Mouse (Mus musculus) stomach, embryonic 16.5 days (tissue): Measurements from ENCODE around the gene Cd209e. TPM values are rescaled to one million over a fixed set of nuclear protein-coding genes. Genes with fewer than 3 reads are reported as not detected.
"Not testable (repeated sequence)": the region's sequence is repeated elsewhere in the genome, so short reads cannot be mapped to it uniquely, and the experiment has no call there.

ENCODE experiments used
- ATAC-seq: fragments of 200-750 bp; cut with Nextera tagmentation; 2 replicates; pipeline ENCODE4 v1.8.0; 2017; ENCODE audit warnings: moderate number of reproducible peaks, moderate TSS enrichment; ENCODE audit not compliant: insufficient read depth, low FRiP score
- H3K27ac ChIP-seq: fragments of 300-500 bp; sonication (generic); 2 replicates; pipeline ENCODE4 v1.5.1; 2014; ENCODE audit warnings: low read length
- H3K27me3 ChIP-seq: fragments of 300-500 bp; sonication (generic); 2 replicates; pipeline ENCODE4 v1.6.1; 2014; ENCODE audit warnings: low read length, control low read depth, mixed read lengths; ENCODE audit not compliant: control insufficient read depth, insufficient read depth
- H3K36me3 ChIP-seq: fragments of 300-500 bp; sonication (generic); 2 replicates; pipeline ENCODE4 v1.6.1; 2014; ENCODE audit warnings: low read length; ENCODE audit not compliant: control insufficient read depth, insufficient read depth
- H3K4me1 ChIP-seq: fragments of 300-500 bp; sonication (generic); 2 replicates; pipeline ENCODE4 v1.6.1; 2014; ENCODE audit warnings: low read length, control low read depth, mixed read lengths; ENCODE audit not compliant: control insufficient read depth, insufficient read depth
- H3K4me2 ChIP-seq: fragments of 300-500 bp; sonication (generic); 2 replicates; pipeline ENCODE4 v1.6.1; 2014; ENCODE audit warnings: low read depth, low read length, mixed read lengths
- H3K4me3 ChIP-seq: fragments of 300-500 bp; sonication (generic); replicated peaks from 2 replicates; pipeline ENCODE4 v1.5.1; 2014; ENCODE audit warnings: mild to moderate bottlenecking, low read length
- H3K9ac ChIP-seq: fragments of 300-500 bp; sonication (generic); 2 replicates; pipeline ENCODE4 v1.6.1; 2014; ENCODE audit warnings: low read length
- H3K9me3 ChIP-seq: fragments of 300-500 bp; sonication (generic); replicated peaks from 2 replicates; pipeline ENCODE4 v1.6.1; 2016; ENCODE audit warnings: low read length, control low read depth; ENCODE audit not compliant: control insufficient read depth
- WGBS: fragments of 180-500 bp; shearing (Covaris S2); extraction: QIAGEN DNeasy Blood & Tissue Kit; methylation state at CpG from one replicate; pipeline ENCODE4 v1.1.7; 2014; 5-methylcytosine and 5-hydroxymethylcytosine counted together
- polyA plus RNA-seq: library from polyadenylated mRNA; unstranded; fragments of >200 nt; fragmentation: Nextera tagmentation; extraction: Ambion mirVana; gene quantifications from 2 replicates; pipeline ENCODE4 v1.2.1, GENCODE M21; 2015

Gene Cd209e
- polyA plus RNA-seq: not detected in 2 replicates

DNA sequence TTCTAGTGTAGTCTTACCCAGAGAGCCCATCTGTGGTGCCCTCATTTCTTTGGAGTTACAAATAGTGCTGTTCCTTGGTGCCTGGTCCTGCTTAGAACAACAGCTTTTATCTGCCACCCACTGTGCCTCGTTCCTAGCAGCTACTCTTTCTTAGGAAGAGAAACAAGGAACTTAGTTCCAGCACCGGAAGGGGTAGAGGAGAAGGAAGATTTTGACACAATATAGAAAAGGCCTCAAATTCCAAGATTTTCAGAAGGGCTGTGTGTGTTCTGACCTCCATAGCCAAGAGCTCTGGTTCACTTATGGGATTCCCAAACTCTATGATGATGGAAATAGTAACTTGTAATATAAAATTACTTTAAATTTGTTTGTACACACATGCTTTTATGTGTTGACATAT, at the start of gene Cd209e:
Gene Cd209e (minus strand): TSS at position 101 of the 400 bp plus-strand sequence.
- WGBS: 71% methylated on average over 2 of the region's 2 CpGs
- H3K9me3 ChIP-seq: no peaks in the 10 kb centered on the region
- no peaks in the 10 kb centered on the region for H3K27me3 ChIP-seq
- no peaks in the 10 kb centered on the region for H3K36me3 ChIP-seq
- H3K27ac ChIP-seq: no peak within 1 kb of the TSS
- no peak within 1 kb of the TSS for H3K4me2 ChIP-seq
- no peak within 1 kb of the TSS for H3K9ac ChIP-seq
- no peak for ATAC-seq
- H3K4me1 ChIP-seq: no peaks in the 10 kb centered on the region
- H3K4me3 ChIP-seq: no peak within 1 kb of the TSS

GRCm38 (mm10) chr8:3878455-3878854, 24.3 kb upstream of the Cd209e start, which contains the start of gene Cd209d:
Gene Cd209d (minus strand): TSS chr8:3878555.
- 66% methylated on average over 4 of the region's 4 CpGs for WGBS

DNA sequence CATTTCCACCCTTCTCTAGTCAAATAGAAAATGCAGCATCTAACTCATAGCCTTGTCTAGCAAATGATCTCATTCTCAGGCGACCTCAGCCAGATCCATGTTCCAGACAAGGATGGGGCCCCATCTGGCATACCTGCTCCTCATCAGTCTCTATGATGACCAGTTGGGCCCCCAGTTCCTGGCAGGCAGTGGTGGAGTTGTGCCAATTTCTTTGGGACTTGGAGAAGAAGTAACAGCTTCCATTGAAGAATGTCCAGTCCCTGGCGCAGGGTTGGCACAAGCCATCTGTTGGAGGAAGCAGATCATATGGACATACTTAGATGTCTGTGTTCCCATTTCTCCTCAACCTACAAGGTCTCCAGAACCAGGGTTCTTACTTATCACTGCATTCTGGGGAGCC, 22.0 kb upstream of the Cd209e start:
- no peak overlapping the region for H3K9ac ChIP-seq
- ATAC-seq: no peak
- no peak overlapping the region for H3K4me3 ChIP-seq
- H3K4me2 ChIP-seq: no peak overlapping the region
- WGBS: 84% methylated on average over 2 of the region's 2 CpGs
- H3K4me1 ChIP-seq: no peaks in the 10 kb centered on the region
- no peaks in the 10 kb centered on the region for H3K36me3 ChIP-seq
- H3K27ac ChIP-seq: no peak overlapping the region
- H3K9me3 ChIP-seq: no peaks in the 10 kb centered on the region
- H3K27me3 ChIP-seq: no peaks in the 10 kb centered on the region

More at GRCm38 (mm10) chr8:3878455-3878854, 24.3 kb upstream of the Cd209e start, which contains the start of gene Cd209d:
- no peaks in the 10 kb centered on the region for H3K36me3 ChIP-seq
- ATAC-seq: no peak
- no peaks in the 10 kb centered on the region for H3K9me3 ChIP-seq
- no peak within 1 kb of the TSS for H3K9ac ChIP-seq
- no peaks in the 10 kb centered on the region for H3K27me3 ChIP-seq
- H3K4me3 ChIP-seq: no peak within 1 kb of the TSS
- H3K4me2 ChIP-seq: no peak within 1 kb of the TSS
- no peak within 1 kb of the TSS for H3K27ac ChIP-seq
- no peaks in the 10 kb centered on the region for H3K4me1 ChIP-seq

DNA sequence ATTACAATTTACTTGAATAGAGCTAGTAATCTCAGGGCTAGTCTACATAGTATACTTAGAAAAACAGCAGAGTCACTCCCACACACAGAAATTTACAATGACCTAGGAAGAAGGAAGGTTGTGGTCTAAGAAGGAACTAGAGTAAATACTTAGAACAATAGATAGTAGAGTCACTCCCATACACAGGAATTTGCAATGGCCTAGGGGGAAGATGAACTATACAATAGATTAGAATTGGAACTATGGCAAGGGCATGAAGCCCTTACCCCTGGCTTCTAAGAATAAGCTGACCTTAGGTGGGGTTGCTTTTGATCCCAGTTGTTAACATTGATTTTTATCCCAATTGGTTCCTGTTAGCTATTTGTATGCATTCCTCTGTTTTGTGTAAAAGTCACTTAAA, 8.6 kb upstream of the Cd209e start:
- H3K9me3 ChIP-seq, ATAC-seq, H3K4me2 ChIP-seq, H3K9ac ChIP-seq, H3K27me3 ChIP-seq, H3K27ac ChIP-seq, H3K4me3 ChIP-seq, H3K4me1 ChIP-seq, H3K36me3 ChIP-seq: not testable (repeated sequence)

DNA sequence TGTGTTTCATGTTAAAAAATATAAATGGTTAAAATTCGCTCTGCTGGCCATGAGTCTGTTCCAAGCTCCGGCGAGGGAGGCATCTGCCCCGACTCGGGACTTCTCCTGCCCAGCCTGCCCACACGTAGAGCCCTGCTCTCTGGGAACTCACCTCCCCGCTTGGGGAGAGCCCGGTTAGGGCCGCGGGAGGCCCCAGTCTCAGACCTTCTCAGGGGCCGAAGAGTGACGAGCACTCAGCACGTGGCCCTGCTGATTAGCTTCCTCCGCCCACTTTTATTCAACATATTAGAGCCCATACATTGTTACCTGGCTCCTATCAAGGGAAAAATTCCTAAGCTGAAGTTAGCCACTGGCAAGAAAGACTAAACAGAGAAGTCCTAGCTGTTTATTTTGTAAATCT, 51.0 kb downstream of the Cd209e start:
- H3K4me3 ChIP-seq: no peak overlapping the region
- no peaks in the 10 kb centered on the region for H3K36me3 ChIP-seq
- ATAC-seq: no peak
- H3K4me1 ChIP-seq: no peaks in the 10 kb centered on the region
- no peak overlapping the region for H3K27ac ChIP-seq
- H3K27me3 ChIP-seq: no peaks in the 10 kb centered on the region
- WGBS: 85% methylated on average over 14 of the region's 14 CpGs
- H3K9me3 ChIP-seq: peaks cover 6% of the 10 kb centered on the region; the same call in 1 of the 2 replicates
- H3K9ac ChIP-seq: no peak overlapping the region
- no peak overlapping the region for H3K4me2 ChIP-seq

Other genes starting within 250 kb of the Cd209e start
- 50.8 and 60.3 TPM in 2 replicates for gene Xab2, start 233.0 kb downstream of the Cd209e start, polyA plus RNA-seq
- 91.3 and 106 TPM in 2 replicates for gene Pet100, start 232.8 kb downstream of the Cd209e start, polyA plus RNA-seq
- 0.19 TPM in 1 of 2 replicates, not detected in the other for gene Pcp2, start 228.8 kb downstream of the Cd209e start, polyA plus RNA-seq
- 121 and 144 TPM in 2 replicates for gene Stxbp2, start 223.4 kb downstream of the Cd209e start, polyA plus RNA-seq
- gene Retn, start 198.5 kb downstream of the Cd209e start, polyA plus RNA-seq: not detected in 2 replicates
- 2.1 and 2.7 TPM in 2 replicates for gene Mcemp1, start 188.6 kb downstream of the Cd209e start, polyA plus RNA-seq
- 9.2 and 9.5 TPM in 2 replicates for gene Fcor, start 181.9 kb downstream of the Cd209e start, polyA plus RNA-seq
- gene Trappc5, start 178.0 kb downstream of the Cd209e start, polyA plus RNA-seq: 38.0 and 38.5 TPM in 2 replicates
- gene Fcer2a, start 160.1 kb downstream of the Cd209e start, polyA plus RNA-seq: 0.17 and 0.20 TPM in 2 replicates
- 0.19 and 0.45 TPM in 2 replicates for gene Clec4g, start 133.7 kb downstream of the Cd209e start, polyA plus RNA-seq
- 0.25 and 0.41 TPM in 2 replicates for gene Cd209a, start 105.3 kb downstream of the Cd209e start, polyA plus RNA-seq
- gene Cd209d, start 24.2 kb upstream of the Cd209e start, polyA plus RNA-seq: not detected in 2 replicates
- gene Cd209b, start 72.5 kb upstream of the Cd209e start, polyA plus RNA-seq: not detected in 2 replicates
- gene Cd209c, start 100.4 kb upstream of the Cd209e start, polyA plus RNA-seq: 0.20 and 0.32 TPM in 2 replicates